Mouse (Mus musculus): ENCODE results near the gene Pgm2.

GRCm38 (mm10) chr5:64165826-64166225, 73.1 kb downstream of the Pgm2 start:
- no peak for TF ChIP-seq CTCF (conservative IDR thresholded peaks at IDR 0.05; ENCODE audit: insufficient read depth, insufficient read length, low read depth, low read length)
- no peak for TF ChIP-seq POLR2A (IDR thresholded peaks at IDR 0.05; ENCODE audit: low read depth, low read length)
